Mouse (Mus musculus): ENCODE measurements around the gene Cdk15.

- TF ChIP-seq GATA1 (IDR thresholded peaks at IDR 0.05; ENCODE audit: borderline replicate concordance, low read length) (no peak), CTCF (IDR thresholded peaks at IDR 0.05; ENCODE audit: low read depth, low read length) (no peak)
These were observed 76.7 kb downstream of the Cdk15 start for GRCm38 (mm10) chr1:59333386-59333759.
